Mouse (Mus musculus) Patski (cell line): ENCODE results near the gene Gm47996. TPM values are rescaled to one million over a fixed set of nuclear protein-coding genes. Genes with fewer than 3 reads are reported as not detected.
"Not testable (repeated sequence)": the region's sequence is repeated elsewhere in the genome, so short reads cannot be mapped to it uniquely, and the experiment has no call there.

ENCODE experiments used
- ATAC-seq: fragments of 100-300 bp; one replicate; pipeline ENCODE4 v1.8.0; 2021
- CTCF ChIA-PET: fragments of 350-600 bp; sonication (Branson Sonifier 250); formaldehyde crosslinking; loops from one replicate; lab custom pipeline; 2022; ENCODE audit warnings: inconsistent platforms; lab: Charles Lee
- POLR2A ChIA-PET: fragments of 350-600 bp; sonication (Branson Sonifier 250); formaldehyde crosslinking; loops from one replicate; lab custom pipeline; 2022; ENCODE audit warnings: antibody characterized with exemption, inconsistent platforms; lab: Charles Lee
- DNase-seq: peaks from one replicate; pipeline ENCODE4 v3.0.0-alpha.2; 2011; ENCODE audit warnings: low read depth, low spot score
- H3K27me3 ChIP-seq: fragments of 371-371 bp; one replicate; pipeline ENCODE4 v1.5.1; 2021
- CTCF ChIP-seq: fragments of 100-300 bp; IDR thresholded peaks from one replicate; pipeline ENCODE4 v1.5.1; 2021
- in situ Hi-C: fragments of 300-500 bp; cut with MboI; formaldehyde crosslinking; loops from 3 replicates; pipeline ENCODE4 v1.11.1; 2018; ENCODE audit warnings: low pct_unique_long_range_greater_than_20kb, mixed read lengths
- polyA plus RNA-seq: library from polyadenylated mRNA; unstranded; gene quantifications from one replicate; pipeline ENCODE4 v1.2.3, GENCODE M21; 2021

Gene Gm47996
- polyA plus RNA-seq, 1 experiment from 2014 or later, result not detected

DNA sequence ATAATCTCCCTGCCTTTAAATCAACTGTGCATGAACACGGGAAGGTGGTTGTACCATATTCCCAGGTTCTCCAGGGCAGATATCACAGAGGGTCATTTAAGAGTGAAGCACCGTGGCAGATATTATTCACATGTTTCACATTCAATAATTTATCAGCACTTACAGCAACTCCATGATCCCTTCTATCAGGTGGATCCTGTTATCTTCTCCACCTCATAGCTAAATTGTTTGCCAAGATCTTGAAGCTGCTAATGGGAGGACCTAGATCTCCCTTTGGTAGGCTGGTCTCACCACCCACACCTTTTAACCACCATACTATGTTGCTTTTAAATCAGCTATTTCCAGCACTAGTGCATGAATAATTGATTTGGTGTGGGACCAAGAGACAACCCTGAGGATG is 29.8 kb upstream of the Gm47996 start:
- in situ Hi-C loops, result no loop called here
- ATAC-seq (no peak), DNase-seq (no peak)
- no peak for TF ChIP-seq CTCF
- ChIA-PET CTCF (interaction anchor here (0.7 kb wide), 1 partner anchor 33 kb away, joined by 3 read pairs; no protein-coding TSS in a partner anchor), POLR2A (no interaction called here)
- H3K27me3 ChIP-seq, result no peaks in the 10 kb centered on the region

DNA sequence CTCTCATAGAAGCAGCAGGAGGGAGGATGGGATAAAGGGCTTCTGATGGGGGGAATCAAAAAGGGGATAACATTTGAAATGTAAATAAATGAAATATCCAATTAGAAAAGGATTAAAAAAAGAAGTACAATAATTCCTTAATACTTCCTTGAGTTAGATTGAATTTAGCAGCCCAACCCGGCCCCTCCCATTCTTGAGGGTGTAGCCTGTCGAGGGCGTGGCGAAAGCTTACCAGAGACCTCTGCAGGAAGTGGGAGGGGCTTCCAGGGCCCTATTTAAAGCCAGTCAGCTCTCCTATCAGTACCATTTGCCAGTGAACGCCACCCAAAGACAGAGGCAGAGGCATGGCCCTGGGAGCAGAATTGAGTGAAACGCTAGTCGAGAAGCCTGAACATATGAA is 27.7 kb upstream of the Gm47996 start, which contains the start of gene Gm47985:
Gene Gm47985 (plus strand): TSS at position 272 of the 400 bp plus-strand sequence.
- H3K27me3 ChIP-seq, ATAC-seq, DNase-seq, in situ Hi-C loops, POLR2A ChIA-PET, CTCF ChIA-PET: not testable (repeated sequence)

DNA sequence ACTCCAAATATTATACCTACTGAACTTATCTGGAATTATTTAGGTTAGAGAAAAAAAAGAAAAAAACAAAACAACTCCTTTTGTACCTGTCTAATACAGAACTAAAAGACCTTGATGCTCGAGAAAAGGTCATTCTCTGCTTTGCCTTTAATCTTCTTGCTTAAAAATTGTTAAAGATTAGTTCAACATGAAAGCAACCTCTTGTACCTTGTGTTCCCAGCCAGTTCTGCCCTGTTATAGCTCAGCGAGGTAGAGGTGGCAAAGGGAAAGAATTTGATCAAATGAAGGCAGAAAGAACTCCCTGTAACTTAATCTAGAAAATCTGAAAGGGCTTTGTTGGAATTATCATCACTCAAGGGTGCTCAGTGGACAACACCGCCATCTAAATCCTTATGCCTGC is 23.7 kb upstream of the Gm47996 start:
- CTCF ChIA-PET, ATAC-seq, H3K27me3 ChIP-seq, in situ Hi-C loops, DNase-seq, POLR2A ChIA-PET: not testable (repeated sequence)

DNA sequence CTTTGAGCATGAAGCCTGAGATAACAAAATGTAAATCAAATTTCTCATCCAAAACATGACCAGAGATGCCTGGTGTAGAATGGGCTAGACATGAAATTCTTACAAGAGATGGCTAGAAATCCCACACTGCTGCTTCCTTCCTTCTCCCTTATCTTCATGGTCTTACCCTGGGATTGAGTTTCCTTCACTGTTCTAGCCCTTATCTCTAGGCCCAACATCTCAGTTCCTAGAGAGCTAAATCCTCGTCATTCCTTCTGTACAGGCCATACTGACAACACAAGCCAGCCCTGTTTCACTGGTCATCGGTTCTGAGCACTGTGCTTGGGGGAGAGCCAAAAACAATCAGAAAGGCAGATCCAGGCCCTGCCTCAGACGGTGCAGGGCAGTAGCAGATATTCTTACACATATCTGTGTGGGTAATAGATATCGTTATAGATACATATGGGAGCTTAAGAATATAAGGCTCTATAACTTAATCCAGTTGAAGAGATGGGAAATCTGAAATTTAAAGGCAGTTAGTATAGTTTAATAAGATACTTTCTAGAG is 23.0 kb upstream of the Gm47996 start:
- CTCF ChIA-PET, ATAC-seq, DNase-seq, H3K27me3 ChIP-seq, in situ Hi-C loops, POLR2A ChIA-PET: not testable (repeated sequence)

DNA sequence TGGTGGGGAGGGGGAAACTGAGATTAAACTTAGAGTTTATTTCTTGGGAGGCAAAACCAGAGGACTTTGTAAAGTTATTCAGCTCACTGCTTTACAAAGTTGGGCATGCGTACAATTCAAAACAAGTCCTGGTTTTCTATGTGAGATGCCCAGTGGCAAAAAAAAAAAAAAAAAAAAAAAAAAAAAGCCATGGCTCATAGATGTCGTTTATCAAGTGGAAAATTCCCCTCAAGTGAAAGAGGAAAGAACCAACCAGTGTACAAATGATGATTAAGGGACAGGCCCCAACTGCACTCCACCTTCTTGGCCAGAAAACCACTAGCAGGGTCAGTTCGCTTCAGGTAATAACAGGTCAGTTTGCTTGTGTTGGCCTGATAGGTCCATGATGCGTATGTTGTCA is 21.5 kb upstream of the Gm47996 start:
- no peak for TF ChIP-seq CTCF
- DNase-seq (no peak), ATAC-seq (no peak)
- in situ Hi-C loops, result no loop called here
- no peaks in the 10 kb centered on the region for H3K27me3 ChIP-seq
- ChIA-PET CTCF (no interaction called here), POLR2A (no interaction called here)

DNA sequence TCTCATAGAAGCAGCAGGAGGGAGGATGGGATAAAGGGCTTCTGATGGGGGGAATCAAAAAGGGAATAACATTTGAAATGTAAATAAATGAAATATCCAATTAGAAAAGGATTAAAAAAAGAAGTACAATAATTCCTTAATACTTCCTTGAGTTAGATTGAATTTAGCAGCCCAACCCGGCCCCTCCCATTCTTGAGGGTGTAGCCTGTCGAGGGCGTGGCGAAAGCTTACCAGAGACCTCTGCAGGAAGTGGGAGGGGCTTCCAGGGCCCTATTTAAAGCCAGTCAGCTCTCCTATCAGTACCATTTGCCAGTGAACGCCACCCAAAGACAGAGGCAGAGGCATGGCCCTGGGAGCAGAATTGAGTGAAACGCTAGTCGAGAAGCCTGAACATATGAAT is 17.9 kb upstream of the Gm47996 start, which contains the start of gene Gm8947:
Gene Gm8947 (plus strand): TSS at position 302 of the 400 bp plus-strand sequence.
- H3K27me3 ChIP-seq, CTCF ChIA-PET, DNase-seq, ATAC-seq, in situ Hi-C loops, POLR2A ChIA-PET: not testable (repeated sequence)

DNA sequence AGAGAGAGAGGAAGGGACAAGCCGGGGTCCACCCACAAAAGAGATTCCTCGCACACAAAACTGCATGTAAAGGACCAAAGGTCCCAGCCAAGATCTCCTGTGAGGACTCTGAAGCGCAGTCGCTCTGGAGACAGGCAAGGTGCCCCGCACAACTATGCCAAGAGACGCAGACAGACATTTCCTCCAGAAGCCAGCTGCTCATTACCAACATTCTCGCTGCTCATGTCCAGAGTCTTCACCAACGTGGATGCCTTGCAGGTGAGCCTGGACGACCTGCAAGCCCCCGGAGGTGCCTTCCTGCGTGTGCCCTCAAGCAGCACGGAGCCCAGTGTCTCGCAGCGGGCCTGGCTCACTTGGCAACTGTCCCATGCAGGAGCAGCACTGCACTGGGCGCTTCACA is 17.2 kb upstream of the Gm47996 start:
- CTCF ChIA-PET, in situ Hi-C loops, POLR2A ChIA-PET, H3K27me3 ChIP-seq, DNase-seq, ATAC-seq: not testable (repeated sequence)

DNA sequence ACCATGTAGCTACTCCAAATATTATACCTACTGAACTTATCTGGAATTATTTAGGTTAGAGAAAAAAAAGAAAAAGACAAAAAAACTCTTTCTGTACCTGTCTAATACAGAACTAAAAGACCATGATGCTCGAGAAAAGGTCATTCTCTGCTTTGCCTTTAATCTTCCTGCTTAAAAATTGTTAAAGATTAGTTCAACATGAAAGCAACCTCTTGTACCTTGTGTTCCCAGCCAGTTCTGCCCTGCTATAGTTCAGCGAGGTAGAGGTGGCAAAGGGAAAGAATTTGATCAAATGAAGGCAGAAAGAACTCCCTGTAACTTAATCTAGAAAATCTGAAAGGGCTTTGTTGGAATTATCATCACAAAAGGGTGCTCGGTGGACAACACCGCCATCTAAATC is 13.9 kb upstream of the Gm47996 start:
- CTCF ChIA-PET, DNase-seq, ATAC-seq, POLR2A ChIA-PET, H3K27me3 ChIP-seq, in situ Hi-C loops: not testable (repeated sequence)

DNA sequence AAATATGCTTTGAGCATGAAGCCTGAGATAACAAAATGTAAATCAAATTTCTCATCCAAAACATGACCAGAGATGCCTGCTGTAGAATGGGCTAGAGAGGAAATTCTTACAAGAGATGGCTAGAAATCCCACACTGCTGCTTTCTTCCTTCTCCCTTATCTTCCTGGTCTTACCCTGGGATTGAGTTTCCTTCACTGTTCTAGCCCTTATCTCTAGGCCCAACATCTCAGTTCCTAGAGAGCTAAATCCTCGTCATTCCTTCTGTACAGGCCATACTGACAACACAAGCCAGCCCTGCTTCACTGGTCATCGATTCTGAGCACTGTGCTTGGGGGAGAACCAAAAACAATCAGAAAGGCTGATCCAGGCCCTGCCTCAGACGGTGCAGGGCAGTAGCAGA is 13.2 kb upstream of the Gm47996 start:
- ATAC-seq, POLR2A ChIA-PET, CTCF ChIA-PET, DNase-seq, in situ Hi-C loops, H3K27me3 ChIP-seq: not testable (repeated sequence)

DNA sequence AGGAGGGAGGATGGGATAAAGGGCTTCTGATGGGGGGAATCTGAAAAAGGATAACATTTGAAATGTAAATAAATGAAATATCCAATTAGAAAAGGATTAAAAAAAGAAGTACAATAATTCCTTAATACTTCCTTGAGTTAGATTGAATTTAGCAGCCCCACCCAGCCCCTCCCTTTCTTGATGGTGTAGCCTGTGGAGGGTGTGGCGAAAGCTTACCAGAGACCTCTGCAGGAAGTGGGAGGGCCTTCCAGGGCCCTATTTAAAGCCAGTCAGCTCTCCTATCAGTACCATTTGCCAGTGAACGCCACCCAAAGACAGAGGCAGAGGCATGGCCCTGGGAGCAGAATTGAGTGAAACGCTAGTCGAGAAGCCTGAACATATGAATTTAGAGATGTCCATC is 11.8 kb upstream of the Gm47996 start, which contains the start of gene Gm47995:
Gene Gm47995 (plus strand): TSS at position 329 of the 400 bp plus-strand sequence.
- ATAC-seq, DNase-seq, CTCF ChIA-PET, H3K27me3 ChIP-seq, in situ Hi-C loops, POLR2A ChIA-PET: not testable (repeated sequence)

DNA sequence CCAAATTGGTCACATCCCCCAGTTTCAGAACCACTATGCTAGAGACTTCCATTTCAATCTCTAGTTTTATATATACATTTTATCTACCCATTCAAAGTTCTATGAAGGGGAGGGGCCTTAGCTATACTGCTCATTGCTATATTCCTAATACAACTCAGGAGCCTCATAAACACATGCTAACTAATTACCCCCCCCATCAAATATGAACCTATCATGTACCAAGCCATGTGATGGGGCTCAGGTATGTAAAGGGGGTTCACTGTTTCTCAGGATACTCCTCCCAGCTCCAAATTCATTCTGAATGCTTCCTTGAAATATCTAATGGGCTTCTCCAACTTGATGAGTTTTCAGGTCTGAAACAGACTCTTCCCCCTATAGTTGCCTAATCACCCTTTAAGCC is 9.3 kb upstream of the Gm47996 start:
- DNase-seq, H3K27me3 ChIP-seq, CTCF ChIA-PET, ATAC-seq, in situ Hi-C loops, POLR2A ChIA-PET: not testable (repeated sequence)

DNA sequence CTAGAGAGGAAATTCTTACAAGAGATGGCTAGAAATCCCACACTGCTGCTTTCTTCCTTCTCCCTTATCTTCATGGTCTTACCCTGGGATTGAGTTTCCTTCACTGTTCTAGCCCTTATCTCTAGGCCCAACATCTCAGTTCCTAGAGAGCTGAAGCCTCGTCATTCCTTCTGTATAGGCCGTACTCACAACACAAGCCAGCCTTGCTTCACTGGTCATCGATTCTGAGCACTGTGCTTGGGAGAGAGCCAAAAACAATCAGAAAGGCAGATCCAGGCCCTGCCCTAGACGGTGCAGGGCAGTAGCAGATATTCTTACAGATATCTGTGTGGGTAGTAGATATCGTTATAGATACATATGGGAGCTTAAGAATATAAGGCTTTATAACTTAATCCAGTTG is 7.2 kb upstream of the Gm47996 start:
- in situ Hi-C loops, CTCF ChIA-PET, POLR2A ChIA-PET, H3K27me3 ChIP-seq, DNase-seq, ATAC-seq: not testable (repeated sequence)

DNA sequence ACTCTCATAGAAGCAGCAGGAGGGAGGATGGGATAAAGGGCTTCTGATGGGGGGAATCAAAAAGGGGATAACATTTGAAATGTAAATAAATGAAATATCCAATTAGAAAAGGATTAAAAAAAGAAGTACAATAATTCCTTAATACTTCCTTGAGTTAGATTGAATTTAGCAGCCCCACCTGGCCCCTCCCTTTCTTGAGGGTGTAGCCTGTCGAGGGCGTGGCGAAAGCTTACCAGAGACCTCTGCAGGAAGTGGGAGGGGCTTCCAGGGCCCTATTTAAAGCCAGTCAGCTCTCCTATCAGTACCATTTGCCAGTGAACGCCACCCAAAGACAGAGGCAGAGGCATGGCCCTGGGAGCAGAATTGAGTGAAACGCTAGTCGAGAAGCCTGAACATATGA is 6.1 kb upstream of the Gm47996 start, which contains the start of gene 3110040M04Rik:
Gene 3110040M04Rik (plus strand): TSS at position 304 of the 400 bp plus-strand sequence.
- CTCF ChIA-PET, in situ Hi-C loops, ATAC-seq: not testable (repeated sequence)

DNA sequence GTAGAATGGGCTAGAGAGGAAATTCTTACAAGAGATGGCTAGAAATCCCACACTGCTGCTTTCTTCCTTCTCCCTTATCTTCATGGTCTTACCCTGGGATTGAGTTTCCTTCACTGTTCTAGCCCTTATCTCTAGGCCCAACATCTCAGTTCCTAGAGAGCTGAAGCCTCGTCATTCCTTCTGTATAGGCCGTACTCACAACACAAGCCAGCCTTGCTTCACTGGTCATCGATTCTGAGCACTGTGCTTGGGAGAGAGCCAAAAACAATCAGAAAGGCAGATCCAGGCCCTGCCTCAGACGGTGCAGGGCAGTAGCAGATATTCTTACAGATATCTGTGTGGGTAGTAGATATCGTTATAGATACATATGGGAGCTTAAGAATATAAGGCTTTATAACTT is 1.4 kb upstream of the Gm47996 start:
- POLR2A ChIA-PET, ATAC-seq, in situ Hi-C loops, CTCF ChIA-PET, DNase-seq, H3K27me3 ChIP-seq: not testable (repeated sequence)

More for the DNA sequence above, 6.1 kb upstream of the Gm47996 start, which contains the start of gene 3110040M04Rik:
- H3K27me3 ChIP-seq, DNase-seq, POLR2A ChIA-PET: not testable (repeated sequence)

DNA sequence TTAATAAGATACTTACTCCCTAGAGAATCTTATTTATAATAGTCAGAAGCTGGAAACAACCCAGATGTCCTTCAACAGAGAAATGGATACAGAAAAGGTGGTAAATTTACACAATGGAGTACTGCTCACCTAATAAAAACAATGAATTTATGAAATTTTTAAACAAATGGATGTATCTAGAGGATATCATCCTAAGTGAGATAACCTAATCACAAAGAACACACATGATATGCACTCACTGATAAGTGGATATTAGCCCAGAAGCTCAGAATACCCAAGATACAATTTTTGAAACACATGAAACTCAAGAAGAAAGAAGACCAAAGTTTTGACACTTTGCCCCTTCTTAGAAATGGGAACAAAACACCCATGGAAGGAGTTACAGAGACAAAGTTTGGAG is 987 bp upstream of the Gm47996 start:
- DNase-seq, in situ Hi-C loops, POLR2A ChIA-PET, H3K27me3 ChIP-seq, CTCF ChIA-PET, ATAC-seq: not testable (repeated sequence)
